8 mouse cellular contexts compared by ENCODE assay signal in genomic region chr6:136875670-136876069, GRCm38 (mm10). TPM values are rescaled to one million over a fixed set of nuclear protein-coding genes. Genes with fewer than 3 reads are reported as not detected.
A peak's percentile ranks its signal among the peaks of the same experiment; 100 is the strongest.
DNase-seq lines count a peak whose midpoint lies in the region; ATAC-seq lines count a peak whose summit lies in the region.
"Had no signal": no experiment of that assay in that cellular context is flagged by ENCODE, and none has a peak within 500 bp of the region (broad histone marks: within the 10 kb centered on the region; RNA-seq: fewer than 3 reads in every experiment).

Mgp (minus strand) TSS chr6:136875823.

- no peak for ATAC-seq in hindbrain, embryonic 13.5 days (ENCODE audit: low FRiP score)
- ATAC-seq in limb, embryonic 11.5 days (ENCODE audit: insufficient number of reproducible peaks, low FRiP score, low TSS enrichment, low read depth), result no peak

- no peak within 1 kb of the TSS for H3K4me3 ChIP-seq in hindbrain, embryonic 13.5 days
- no peak within 1 kb of the TSS for H3K4me3 ChIP-seq in limb, embryonic 11.5 days (ENCODE audit: low read depth, low read length)

- 67% methylated on average over 9 of the region's 9 CpGs for WGBS in hindbrain, embryonic 13.5 days
- 36% methylated on average over 9 of the region's 9 CpGs for WGBS in limb, embryonic 11.5 days

- H3K9ac ChIP-seq in hindbrain, embryonic 13.5 days, result no peak within 1 kb of the TSS
- peak within 1 kb of the TSS; percentile 50; the same call in 1 of the 2 replicates for H3K9ac ChIP-seq in limb, embryonic 11.5 days (ENCODE audit: low read length)

- H3K36me3 ChIP-seq in hindbrain, embryonic 13.5 days, result no peaks in the 10 kb centered on the region
- no peaks in the 10 kb centered on the region for H3K36me3 ChIP-seq in limb, embryonic 11.5 days (ENCODE audit: control insufficient read depth, insufficient read depth, low read length)

- H3K4me2 ChIP-seq in hindbrain, embryonic 13.5 days, result no peak within 1 kb of the TSS
- H3K4me2 ChIP-seq in limb, embryonic 11.5 days (ENCODE audit: low read depth, severe bottlenecking), result peak within 1 kb of the TSS; percentile 5; the same call in 1 of the 2 replicates

- 0 out of 2 replicates have a peak, but pooled peaks cover 4% of the 10 kb centered on the region for H3K4me1 ChIP-seq in hindbrain, embryonic 13.5 days (replicated peaks)
- H3K4me1 ChIP-seq in limb, embryonic 11.5 days (ENCODE audit: control insufficient read depth, insufficient read depth, low read length), result 0 out of 2 replicates have a peak, but pooled peaks cover 3% of the 10 kb centered on the region

- no peaks in the 10 kb centered on the region for H3K27me3 ChIP-seq in hindbrain, embryonic 13.5 days
- H3K27me3 ChIP-seq in limb, embryonic 11.5 days (ENCODE audit: control insufficient read depth, insufficient read depth, low read length), result no peaks in the 10 kb centered on the region

- H3K27ac ChIP-seq in hindbrain, embryonic 13.5 days, result no peak within 1 kb of the TSS
- H3K27ac ChIP-seq in limb, embryonic 11.5 days (replicated peaks; ENCODE audit: low read depth, low read length), result no peak within 1 kb of the TSS; the same call in 1 of the 2 replicates

- DNase-seq in 3T3-L1 (ENCODE audit: low read depth, low spot score), result peak; percentile 47
- DNase-seq in adrenal gland, adult 2 months, result no peak
- peak; percentile 61 to 69 for DNase-seq in frontal cortex, postnatal 36 days (ENCODE audit: low spot score in 2 of 2)
- peak; percentile 37 for DNase-seq in limb, embryonic 11.5 days (ENCODE audit: low spot score)
- peak; percentile 45 to 58 for DNase-seq in right cerebral cortex, postnatal 36 days (ENCODE audit: low spot score in 2 of 2)
- DNase-seq in natural killer cell, adult 2 months (ENCODE audit: low spot score in 2 of 2), result no peak

- H3K9me3 ChIP-seq in hindbrain, embryonic 13.5 days, result no peaks in the 10 kb centered on the region
- no peaks in the 10 kb centered on the region for H3K9me3 ChIP-seq in limb, embryonic 11.5 days (ENCODE audit: control insufficient read depth, low read length)

RNA-seq across cellular contexts. Expression of gene Mgp, which starts in this region (rescaled TPM):
- 100 to 1,000 TPM; 171 to 192 TPM for total RNA-seq in adrenal gland, adult 2 months (2021)
- 227 and 304 TPM in 2 replicates for polyA plus RNA-seq in adrenal gland, adult 2 months (2012; rRNA removed)
- 13.6 and 16.2 TPM in 2 replicates for polyA plus RNA-seq in hindbrain, embryonic 13.5 days (2015; fragmentation: Nextera tagmentation; extraction: Ambion mirVana)
- 10.4 and 14.1 TPM in 2 replicates for polyA plus RNA-seq in limb, embryonic 11.5 days (2014; fragmentation: Nextera tagmentation; extraction: Ambion mirVana)
- total RNA-seq: neutrophil, adult 5-6 weeks had no signal

Comparison
In these comparisons a context has a peak if more than half of its experiments do, and no peak if none do; other contexts are left out.
1. RNA of gene Mgp (polyA plus RNA-seq): 227 to 304 TPM in adrenal gland, adult 2 months; 13.6 to 16.2 TPM in hindbrain, embryonic 13.5 days and 10.4 to 14.1 TPM in limb, embryonic 11.5 days; every median in the first group is over 10 times any median in the second.
2. DNase-seq: peak in 3T3-L1 (single experiment), frontal cortex, postnatal 36 days (2 of 2), limb, embryonic 11.5 days (single experiment) and right cerebral cortex, postnatal 36 days (2 of 2); none in adrenal gland, adult 2 months (single experiment) and natural killer cell, adult 2 months (0 of 2).